Mouse (Mus musculus): ENCODE measurements around the gene Grin2c.

Gene Grin2c

GRCm38 (mm10) chr11:115265771-115266399, 1.2 kb downstream of the Grin2c start:
- DNase-seq (ENCODE audit: low spot score in 2 of 2) = no peak

GRCm38 (mm10) chr11:115264862-115265668, 2.0 kb downstream of the Grin2c start:
- DNase-seq (ENCODE audit: low spot score in 2 of 2) = no peak

- DNase-seq (ENCODE audit: low spot score in 2 of 2) = no peak
Observed at GRCm38 (mm10) chr11:115264136-115264861, 2.7 kb downstream of the Grin2c start.

- no peak for DNase-seq (ENCODE audit: low spot score in 2 of 2)
Observed at GRCm38 (mm10) chr11:115262954-115263353, 4.1 kb downstream of the Grin2c start.

GRCm38 (mm10) chr11:115259134-115259533, 7.9 kb downstream of the Grin2c start:
- no peak for DNase-seq (ENCODE audit: low spot score in 2 of 2)

GRCm38 (mm10) chr11:115257775-115258510, 9.1 kb downstream of the Grin2c start:
- no peak for DNase-seq (ENCODE audit: low spot score in 2 of 2)

- DNase-seq (ENCODE audit: low spot score in 2 of 2) = no peak
Observed at GRCm38 (mm10) chr11:115251258-115251657, 15.8 kb downstream of the Grin2c start.

GRCm38 (mm10) chr11:115250405-115251090, 16.5 kb downstream of the Grin2c start:
- DNase-seq (ENCODE audit: low spot score in 2 of 2) = no peak

- no peak for DNase-seq (ENCODE audit: low spot score in 2 of 2)
Observed at GRCm38 (mm10) chr11:115249721-115250404, 17.2 kb downstream of the Grin2c start.

GRCm38 (mm10) chr11:115247945-115248344, 19.1 kb downstream of the Grin2c start:
- DNase-seq (ENCODE audit: low spot score in 2 of 2) = no peak

GRCm38 (mm10) chr11:115247240-115247639, 19.8 kb downstream of the Grin2c start:
- DNase-seq (ENCODE audit: low spot score in 2 of 2) = no peak

- no peak for DNase-seq (ENCODE audit: low spot score in 2 of 2)
Observed at GRCm38 (mm10) chr11:115246386-115246785, 20.7 kb downstream of the Grin2c start.

GRCm38 (mm10) chr11:115244840-115245239, 22.2 kb downstream of the Grin2c start:
- no peak for DNase-seq (ENCODE audit: low spot score in 2 of 2)

- DNase-seq (ENCODE audit: low spot score in 2 of 2) = no peak
Observed at GRCm38 (mm10) chr11:115243783-115244182, 23.3 kb downstream of the Grin2c start.

GRCm38 (mm10) chr11:115242746-115243145, 24.3 kb downstream of the Grin2c start:
- no peak for DNase-seq (ENCODE audit: low spot score in 2 of 2)

GRCm38 (mm10) chr11:115241402-115241801, 25.6 kb downstream of the Grin2c start:
- DNase-seq (ENCODE audit: low spot score in 2 of 2) = no peak

GRCm38 (mm10) chr11:115236570-115236969, 30.5 kb downstream of the Grin2c start:
- DNase-seq (ENCODE audit: low spot score in 2 of 2) = no peak

GRCm38 (mm10) chr11:115234320-115235044, 32.6 kb downstream of the Grin2c start:
- no peak for DNase-seq (ENCODE audit: low spot score in 2 of 2)

- no peak for DNase-seq (ENCODE audit: low spot score in 2 of 2)
Observed at GRCm38 (mm10) chr11:115233526-115234290, 33.3 kb downstream of the Grin2c start.

Measured in urinary bladder, postnatal 4 days (tissue).